Mouse (Mus musculus) cerebellum, adult 2 months (tissue): ENCODE measurements around the gene Dab2.

ENCODE experiments used
- CTCF ChIP-seq: fragments of 200-500 bp; IDR thresholded peaks from 2 replicates; pipeline ENCODE4 v1.5.1; 2011; ENCODE audit warnings: low read depth, mild to moderate bottlenecking, control low read depth, low read length, moderate library complexity, borderline replicate concordance; ENCODE audit not compliant: insufficient read depth
- POLR2A ChIP-seq: fragments of 200-500 bp; IDR thresholded peaks from 2 replicates; pipeline ENCODE4 v1.6.1; 2011; ENCODE audit warnings: low read length, control low read depth, borderline replicate concordance; ENCODE audit not compliant: insufficient read depth

GRCm38 (mm10) chr15:6445135-6445534 is 145.5 kb downstream of the Dab2 start, which contains the start of gene C9:
- TF ChIP-seq CTCF = no peak
- no peak for TF ChIP-seq POLR2A
